Mouse (Mus musculus) E14TG2a.4 (cell line): ENCODE measurements around the gene Akt2.

Experiments
- CTCF ChIP-seq: conservative IDR thresholded peaks from 2 replicates; pipeline ENCODE4 v1.5.1; 2014; ENCODE audit warnings: low read length
- POU5F1 ChIP-seq: IDR thresholded peaks from 2 replicates; pipeline ENCODE4 v1.6.1; 2014; ENCODE audit warnings: low read length, borderline replicate concordance

GRCm38 (mm10) chr7:27549597-27549996, 41.8 kb upstream of the Akt2 start:
- TF ChIP-seq CTCF, result no peak
- TF ChIP-seq POU5F1, result no peak
